Mouse (Mus musculus): ENCODE results near the gene Oprd1. TPM values are rescaled to one million over a fixed set of nuclear protein-coding genes. Genes with fewer than 3 reads are reported as not detected.

The Oprd1 gene
- polyA plus RNA-seq, 1 experiment = 0.09 TPM

- Histone ChIP-seq H3K79me3 (ENCODE audit: low read depth) (no peaks in the 10 kb centered on the region), H3K36me3 (ENCODE audit: control insufficient read depth, insufficient read depth) (no peaks in the 10 kb centered on the region), H3K79me2 (ENCODE audit: control insufficient read depth, insufficient read depth) (no peaks in the 10 kb centered on the region), H3ac (ENCODE audit: control insufficient read depth, insufficient read length, low read depth) (no peak overlapping the region), H3K4me3 (ENCODE audit: insufficient read depth, poor library complexity, severe bottlenecking) (no peak overlapping the region), H3K27me3 (ENCODE audit: control insufficient read depth, insufficient read depth, insufficient read length) (no peaks in the 10 kb centered on the region)
- no peak for TF ChIP-seq CTCF (IDR thresholded peaks at IDR 0.05; ENCODE audit: control insufficient read depth, insufficient read depth, insufficient read length)
- no peak for TF ChIP-seq FOSL1 (IDR thresholded peaks at IDR 0.05; ENCODE audit: insufficient read depth, low read length, poor library complexity, severe bottlenecking)
- no peak for TF ChIP-seq CEBPB (IDR thresholded peaks at IDR 0.05; ENCODE audit: low read depth)
- TF ChIP-seq MAX (IDR thresholded peaks at IDR 0.05) = no peak
- TF ChIP-seq MYOG (IDR thresholded peaks at IDR 0.05; ENCODE audit: control insufficient read depth, extremely low read depth, insufficient read length) = no peak
- no peak for TF ChIP-seq MYOD1 (IDR thresholded peaks at IDR 0.05; ENCODE audit: control insufficient read depth, insufficient read length, low read depth)
- TF ChIP-seq USF1 (IDR thresholded peaks at IDR 0.05; ENCODE audit: low read depth) = no peak
These were observed 77.0 kb downstream of the Oprd1 start for GRCm38 (mm10) chr4:132067112-132067937.

GRCm38 (mm10) chr4:132066101-132066773, 78.0 kb downstream of the Oprd1 start:
- H3K79me3 ChIP-seq (ENCODE audit: low read depth) = no peaks in the 10 kb centered on the region
- TF ChIP-seq MYOD1 (IDR thresholded peaks at IDR 0.05; ENCODE audit: control insufficient read depth, insufficient read length, low read depth) (no peak), CEBPB (IDR thresholded peaks at IDR 0.05; ENCODE audit: low read depth) (no peak), FOSL1 (IDR thresholded peaks at IDR 0.05; ENCODE audit: insufficient read depth, low read length, poor library complexity, severe bottlenecking) (no peak), USF1 (IDR thresholded peaks at IDR 0.05; ENCODE audit: low read depth) (no peak), MYOG (IDR thresholded peaks at IDR 0.05; ENCODE audit: control insufficient read depth, extremely low read depth, insufficient read length) (no peak), CTCF (IDR thresholded peaks at IDR 0.05; ENCODE audit: control insufficient read depth, insufficient read depth, insufficient read length) (no peak), MAX (IDR thresholded peaks at IDR 0.05) (no peak)
- no peaks in the 10 kb centered on the region for H3K27me3 ChIP-seq (ENCODE audit: control insufficient read depth, insufficient read depth, insufficient read length)
- no peak overlapping the region for H3ac ChIP-seq (ENCODE audit: control insufficient read depth, insufficient read length, low read depth)
- no peaks in the 10 kb centered on the region for H3K79me2 ChIP-seq (ENCODE audit: control insufficient read depth, insufficient read depth)
- H3K4me3 ChIP-seq (ENCODE audit: insufficient read depth, poor library complexity, severe bottlenecking) = no peak overlapping the region
- no peaks in the 10 kb centered on the region for H3K36me3 ChIP-seq (ENCODE audit: control insufficient read depth, insufficient read depth)

GRCm38 (mm10) chr4:132065578-132065977, 78.7 kb downstream of the Oprd1 start:
- Histone ChIP-seq H3ac (ENCODE audit: control insufficient read depth, insufficient read length, low read depth) (no peak overlapping the region), H3K36me3 (ENCODE audit: control insufficient read depth, insufficient read depth) (no peaks in the 10 kb centered on the region), H3K79me3 (ENCODE audit: low read depth) (no peaks in the 10 kb centered on the region), H3K27me3 (ENCODE audit: control insufficient read depth, insufficient read depth, insufficient read length) (no peaks in the 10 kb centered on the region), H3K4me3 (ENCODE audit: insufficient read depth, poor library complexity, severe bottlenecking) (no peak overlapping the region), H3K79me2 (ENCODE audit: control insufficient read depth, insufficient read depth) (no peaks in the 10 kb centered on the region)
- TF ChIP-seq MYOD1 (IDR thresholded peaks at IDR 0.05; ENCODE audit: control insufficient read depth, insufficient read length, low read depth) (no peak), MAX (IDR thresholded peaks at IDR 0.05) (no peak), CTCF (IDR thresholded peaks at IDR 0.05; ENCODE audit: control insufficient read depth, insufficient read depth, insufficient read length) (no peak), CEBPB (IDR thresholded peaks at IDR 0.05; ENCODE audit: low read depth) (no peak), MYOG (IDR thresholded peaks at IDR 0.05; ENCODE audit: control insufficient read depth, extremely low read depth, insufficient read length) (no peak), FOSL1 (IDR thresholded peaks at IDR 0.05; ENCODE audit: insufficient read depth, low read length, poor library complexity, severe bottlenecking) (no peak), USF1 (IDR thresholded peaks at IDR 0.05; ENCODE audit: low read depth) (no peak)

GRCm38 (mm10) chr4:132064550-132064949, 79.7 kb downstream of the Oprd1 start:
- no peaks in the 10 kb centered on the region for H3K79me2 ChIP-seq (ENCODE audit: control insufficient read depth, insufficient read depth)
- H3K36me3 ChIP-seq (ENCODE audit: control insufficient read depth, insufficient read depth) = no peaks in the 10 kb centered on the region
- H3K27me3 ChIP-seq (ENCODE audit: control insufficient read depth, insufficient read depth, insufficient read length) = no peaks in the 10 kb centered on the region
- H3K79me3 ChIP-seq (ENCODE audit: low read depth) = no peaks in the 10 kb centered on the region
- no peak overlapping the region for H3ac ChIP-seq (ENCODE audit: control insufficient read depth, insufficient read length, low read depth)
- TF ChIP-seq MYOG (IDR thresholded peaks at IDR 0.05; ENCODE audit: control insufficient read depth, extremely low read depth, insufficient read length) = no peak
- TF ChIP-seq USF1 (IDR thresholded peaks at IDR 0.05; ENCODE audit: low read depth) = no peak
- no peak for TF ChIP-seq MAX (IDR thresholded peaks at IDR 0.05)
- TF ChIP-seq FOSL1 (IDR thresholded peaks at IDR 0.05; ENCODE audit: insufficient read depth, low read length, poor library complexity, severe bottlenecking) = no peak
- TF ChIP-seq CEBPB (IDR thresholded peaks at IDR 0.05; ENCODE audit: low read depth) = no peak
- H3K4me3 ChIP-seq (ENCODE audit: insufficient read depth, poor library complexity, severe bottlenecking) = no peak overlapping the region

- no peaks in the 10 kb centered on the region for H3K79me2 ChIP-seq (ENCODE audit: control insufficient read depth, insufficient read depth)
- no peak for TF ChIP-seq MYOD1 (IDR thresholded peaks at IDR 0.05; ENCODE audit: control insufficient read depth, insufficient read length, low read depth)
- TF ChIP-seq FOSL1 (IDR thresholded peaks at IDR 0.05; ENCODE audit: insufficient read depth, low read length, poor library complexity, severe bottlenecking) = no peak
- no peak for TF ChIP-seq CTCF (IDR thresholded peaks at IDR 0.05; ENCODE audit: control insufficient read depth, insufficient read depth, insufficient read length)
- TF ChIP-seq USF1 (IDR thresholded peaks at IDR 0.05; ENCODE audit: low read depth) = no peak
- TF ChIP-seq MAX (IDR thresholded peaks at IDR 0.05) = no peak
- TF ChIP-seq MYOG (IDR thresholded peaks at IDR 0.05; ENCODE audit: control insufficient read depth, extremely low read depth, insufficient read length) = no peak
- no peaks in the 10 kb centered on the region for H3K27me3 ChIP-seq (ENCODE audit: control insufficient read depth, insufficient read depth, insufficient read length)
- H3K36me3 ChIP-seq (ENCODE audit: control insufficient read depth, insufficient read depth) = no peaks in the 10 kb centered on the region
- H3ac ChIP-seq (ENCODE audit: control insufficient read depth, insufficient read length, low read depth) = no peak overlapping the region
- no peak overlapping the region for H3K4me3 ChIP-seq (ENCODE audit: insufficient read depth, poor library complexity, severe bottlenecking)
- no peaks in the 10 kb centered on the region for H3K79me3 ChIP-seq (ENCODE audit: low read depth)
These were observed 81.1 kb downstream of the Oprd1 start for GRCm38 (mm10) chr4:132062934-132063884.
